Mouse (Mus musculus) cerebellum, adult 2 months (tissue): Measurements from ENCODE around the gene Ifi27l2a. TPM values are rescaled to one million over a fixed set of nuclear protein-coding genes. Genes with fewer than 3 reads are reported as not detected.
"Not testable (repeated sequence)": the region's sequence is repeated elsewhere in the genome, so short reads cannot be mapped to it uniquely, and the experiment has no call there.

Experiments used
- DNase-seq, 2 experiments: peaks; one replicate each; pipeline ENCODE4 v3.0.0; 2021
- H3K27ac ChIP-seq: fragments of 200-500 bp; 2 replicates; pipeline ENCODE4 v1.5.1; 2012; ENCODE audit warnings: low read length, control low read depth, inconsistent platforms; ENCODE audit not compliant: insufficient read depth
- H3K27me3 ChIP-seq: fragments of 200-500 bp; 2 replicates; pipeline ENCODE4 v1.6.1; 2012; ENCODE audit warnings: inconsistent platforms, mild to moderate bottlenecking, low read length, moderate library complexity; ENCODE audit not compliant: control insufficient read depth, insufficient read depth
- H3K4me1 ChIP-seq: fragments of 200-500 bp; 2 replicates; pipeline ENCODE4 v1.6.1; 2011; ENCODE audit warnings: low read length; ENCODE audit not compliant: control insufficient read depth, insufficient read depth
- H3K4me3 ChIP-seq: fragments of 200-500 bp; replicated peaks from 2 replicates; pipeline ENCODE3; 2011; ENCODE audit warnings: mild to moderate bottlenecking, low read depth, low read length, control low read depth; ENCODE audit not compliant: insufficient read depth
- CTCF ChIP-seq: fragments of 200-500 bp; IDR thresholded peaks from 2 replicates; pipeline ENCODE4 v1.5.1; 2011; ENCODE audit warnings: low read depth, mild to moderate bottlenecking, control low read depth, low read length, moderate library complexity, borderline replicate concordance; ENCODE audit not compliant: insufficient read depth
- POLR2A ChIP-seq: fragments of 200-500 bp; IDR thresholded peaks from 2 replicates; pipeline ENCODE4 v1.6.1; 2011; ENCODE audit warnings: low read length, control low read depth, borderline replicate concordance; ENCODE audit not compliant: insufficient read depth
- WGBS: fragments of 180-500 bp; shearing (Covaris S2); methylation state at CpG from one replicate; pipeline ENCODE4 v1.1.7; 2018; 5-methylcytosine and 5-hydroxymethylcytosine counted together
- polyA plus RNA-seq: library from polyadenylated mRNA; depleted of rRNA; stranded (reverse); fragments of >200 nt; gene quantifications from 2 replicates; pipeline ENCODE4 v1.2.3, GENCODE M21; 2012; rRNA removed

Ifi27l2a gene
- 8.7 and 9.6 TPM in 2 replicates for polyA plus RNA-seq

- Histone ChIP-seq H3K4me1 (no peaks in the 10 kb centered on the region), H3K27me3 (no peaks in the 10 kb centered on the region), H3K27ac (no peak within 1 kb of the TSS), H3K4me3 (no peak within 1 kb of the TSS)
- 54% methylated on average over 3 of the region's 3 CpGs for WGBS
- no peak for TF ChIP-seq POLR2A
- TF ChIP-seq CTCF = no peak
- DNase-seq = no peak
Measured at GRCm38 (mm10) chr12:103443524-103443923, at the start of gene Ifi27l2a. Gene Ifi27l2a, minus strand, starts transcription at chr12:103443680.

DNA sequence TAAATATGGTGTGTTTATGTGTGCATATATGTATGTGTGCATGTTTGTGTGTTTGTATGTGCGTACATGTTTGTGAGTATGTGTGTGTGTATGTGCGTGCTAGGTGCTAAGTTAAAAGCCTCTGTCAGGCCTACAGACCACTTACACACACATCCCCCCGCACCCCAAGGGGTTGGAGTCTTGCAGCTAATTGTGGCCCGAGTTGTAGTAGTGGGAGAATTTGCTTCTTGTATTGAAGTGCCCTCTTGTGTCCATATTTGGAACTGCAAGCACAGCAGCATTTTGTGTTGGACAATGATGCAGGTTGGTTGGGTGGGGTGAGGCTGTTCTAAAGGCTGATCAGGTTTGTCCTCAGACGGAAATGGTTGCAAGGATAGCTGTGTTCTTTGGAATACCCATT is 49.3 kb upstream of the Ifi27l2a start:
- Histone ChIP-seq H3K4me3 (no peak overlapping the region), H3K4me1 (no peaks in the 10 kb centered on the region), H3K27ac (no peak overlapping the region), H3K27me3 (no peaks in the 10 kb centered on the region)
- DNase-seq = peak; percentile 66 to 67
- TF ChIP-seq POLR2A (no peak), CTCF (peak; percentile 87)
- 37% methylated on average over 5 of the region's 5 CpGs for WGBS

DNA sequence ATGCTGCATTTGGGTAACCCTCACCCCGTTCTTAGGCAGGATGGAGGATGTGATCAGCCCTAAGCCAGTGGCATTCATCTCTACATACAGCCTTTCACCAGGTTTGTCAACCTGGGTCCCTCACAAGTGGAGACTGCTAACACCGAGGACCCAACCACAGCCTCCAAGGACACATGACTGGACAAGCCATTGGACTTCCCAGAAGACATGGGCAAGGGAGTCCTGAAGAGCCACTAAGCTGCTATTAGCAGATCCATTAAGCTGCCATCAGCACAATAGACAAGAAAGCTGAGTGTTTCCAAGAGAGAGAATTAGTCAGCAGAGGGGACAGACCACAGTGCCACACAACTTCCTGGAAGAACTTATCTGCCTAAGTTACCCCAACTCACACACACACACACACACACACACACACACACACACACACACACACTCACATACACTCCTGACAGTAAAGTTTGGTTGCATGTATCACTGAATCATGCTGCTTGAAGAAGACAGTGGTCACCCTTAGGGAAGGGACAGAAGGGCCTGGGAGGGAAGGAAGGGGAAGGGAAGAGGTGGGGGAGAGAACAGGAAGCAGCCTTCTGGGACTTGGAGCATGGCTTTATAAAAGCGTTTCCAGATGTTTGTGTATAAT is 47.7 kb upstream of the Ifi27l2a start:
- 80% methylated on average over 3 of the region's 3 CpGs for WGBS
- Histone ChIP-seq H3K4me3 (no peak overlapping the region), H3K27me3 (no peaks in the 10 kb centered on the region), H3K27ac (no peak overlapping the region), H3K4me1 (peaks cover under 1% of the 10 kb centered on the region; the same call in 1 of the 2 replicates)
- TF ChIP-seq POLR2A (no peak), CTCF (no peak)
- DNase-seq = no peak

DNA sequence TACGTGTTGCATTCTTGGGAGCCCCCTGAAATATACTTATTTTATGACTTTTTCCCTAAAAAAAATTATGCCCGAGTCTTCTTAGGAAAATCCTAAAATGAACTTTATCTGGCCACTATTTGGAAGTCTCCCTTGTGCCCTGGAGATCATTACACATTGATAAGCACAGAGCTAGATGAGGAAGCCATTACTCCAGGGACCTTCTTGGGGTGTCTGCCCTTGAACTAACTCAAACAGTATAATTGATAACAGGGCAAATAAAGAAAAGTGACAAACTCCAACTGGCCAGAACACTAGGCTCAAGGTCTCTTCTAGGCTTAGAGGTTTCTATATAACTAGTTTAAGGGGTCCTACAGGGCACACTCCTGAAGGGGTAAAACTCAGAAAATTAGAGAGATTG is 44.3 kb upstream of the Ifi27l2a start:
- 78% methylated on average over 2 of the region's 2 CpGs for WGBS
- DNase-seq = no peak
- peaks cover 9% of the 10 kb centered on the region for H3K4me1 ChIP-seq
- no peak overlapping the region for H3K27ac ChIP-seq
- H3K4me3 ChIP-seq = no peak overlapping the region
- TF ChIP-seq POLR2A (no peak), CTCF (no peak)
- no peaks in the 10 kb centered on the region for H3K27me3 ChIP-seq

- TF ChIP-seq POLR2A (no peak), CTCF (no peak)
- Histone ChIP-seq H3K27ac (no peak overlapping the region), H3K4me3 (no peak overlapping the region), H3K27me3 (no peaks in the 10 kb centered on the region), H3K4me1 (peaks cover 9% of the 10 kb centered on the region)
- WGBS = 49% methylated on average over 4 of the region's 4 CpGs
- DNase-seq = no peak
Measured at GRCm38 (mm10) chr12:103487276-103487675, 43.8 kb upstream of the Ifi27l2a start.

GRCm38 (mm10) chr12:103486726-103487125 is 43.2 kb upstream of the Ifi27l2a start:
- H3K4me1 ChIP-seq = peaks cover 9% of the 10 kb centered on the region
- no peak overlapping the region for H3K27ac ChIP-seq
- no peaks in the 10 kb centered on the region for H3K27me3 ChIP-seq
- no peak for TF ChIP-seq CTCF
- TF ChIP-seq POLR2A = no peak
- no peak overlapping the region for H3K4me3 ChIP-seq
- WGBS = 19% methylated on average over 1 of the region's 1 CpGs
- DNase-seq = peak; percentile 62 to 84

- H3K4me1 ChIP-seq, H3K27ac ChIP-seq, H3K4me3 ChIP-seq, DNase-seq, H3K27me3 ChIP-seq: not testable (repeated sequence)
- WGBS = 85% methylated on average over 9 of the region's 9 CpGs
Measured at GRCm38 (mm10) chr12:103484200-103484972, 40.9 kb upstream of the Ifi27l2a start.

DNA sequence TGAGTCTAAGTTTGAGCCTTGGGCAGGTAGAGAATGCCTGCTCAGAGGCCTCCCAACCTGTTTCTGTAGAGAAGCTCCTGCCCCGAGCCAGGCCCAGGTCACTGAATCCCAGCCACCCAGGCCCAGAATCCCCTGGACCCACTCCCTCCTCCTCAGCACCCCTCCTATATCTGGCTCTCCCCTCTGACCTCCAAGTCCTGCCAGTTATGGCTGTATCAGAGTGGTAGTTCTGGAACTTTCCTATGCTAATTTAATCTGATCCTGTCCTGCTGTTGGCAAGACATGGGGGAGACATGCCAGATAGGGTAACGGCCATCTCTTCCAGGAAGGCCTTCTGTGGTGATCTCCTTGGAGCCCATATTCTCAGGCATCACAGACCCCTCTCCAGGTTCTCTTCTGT is 39.3 kb upstream of the Ifi27l2a start:
- no peak overlapping the region for H3K27ac ChIP-seq
- TF ChIP-seq POLR2A = no peak
- TF ChIP-seq CTCF = no peak
- H3K27me3 ChIP-seq = no peaks in the 10 kb centered on the region
- 83% methylated on average over 2 of the region's 2 CpGs for WGBS
- peaks cover 9% of the 10 kb centered on the region for H3K4me1 ChIP-seq
- DNase-seq = no peak
- H3K4me3 ChIP-seq = no peak overlapping the region
